Mouse (Mus musculus) monocyte, adult 2 months (primary cell): ENCODE results near the gene Slc12a3.

Source experiments
- DNase-seq, 2 experiments: peaks; one replicate each; pipeline ENCODE4 v3.0.0; 2022; ENCODE audit warnings: low spot score in 2 of 2, low read depth in 1 of 2

Gene Slc12a3

DNA sequence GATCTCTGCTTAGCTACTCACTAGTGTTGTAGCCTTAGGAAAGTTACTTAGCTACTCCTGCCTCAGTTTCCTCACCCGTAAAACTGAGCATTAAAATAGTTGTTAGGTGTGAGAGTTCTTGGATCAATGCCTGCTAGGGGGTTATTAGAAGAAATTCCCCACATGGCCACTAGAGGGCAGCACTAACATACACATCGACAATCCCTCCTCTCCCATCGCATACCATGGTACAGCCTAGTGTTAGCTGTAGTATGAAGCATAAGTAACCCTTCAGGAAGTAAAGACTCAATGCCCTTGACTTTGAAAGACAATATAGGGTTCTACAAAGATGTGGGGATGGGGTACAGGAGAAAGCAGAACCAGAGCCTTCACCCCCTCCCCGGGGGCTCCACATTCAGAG lies 1.7 kb downstream of the Slc12a3 start:
- DNase-seq: peak in 1 of 2 experiments; percentile 33

DNA sequence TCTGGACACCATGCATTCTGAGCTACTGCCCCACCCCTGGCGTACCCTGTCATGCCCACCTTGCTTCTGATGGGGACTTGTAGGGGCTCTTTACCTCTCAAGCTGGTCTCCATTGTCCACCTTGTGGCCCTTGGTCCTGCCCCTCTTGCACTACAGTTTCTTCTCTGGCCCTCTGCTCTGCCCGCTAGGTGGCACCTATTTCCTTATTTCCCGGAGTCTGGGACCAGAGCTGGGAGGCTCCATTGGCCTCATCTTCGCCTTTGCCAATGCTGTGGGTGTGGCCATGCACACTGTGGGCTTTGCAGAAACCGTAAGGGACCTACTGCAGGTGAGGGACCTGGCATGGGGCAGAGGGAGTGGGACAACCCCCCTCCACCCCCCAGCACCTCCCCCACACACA lies 4.3 kb downstream of the Slc12a3 start:
- DNase-seq: no peak

DNA sequence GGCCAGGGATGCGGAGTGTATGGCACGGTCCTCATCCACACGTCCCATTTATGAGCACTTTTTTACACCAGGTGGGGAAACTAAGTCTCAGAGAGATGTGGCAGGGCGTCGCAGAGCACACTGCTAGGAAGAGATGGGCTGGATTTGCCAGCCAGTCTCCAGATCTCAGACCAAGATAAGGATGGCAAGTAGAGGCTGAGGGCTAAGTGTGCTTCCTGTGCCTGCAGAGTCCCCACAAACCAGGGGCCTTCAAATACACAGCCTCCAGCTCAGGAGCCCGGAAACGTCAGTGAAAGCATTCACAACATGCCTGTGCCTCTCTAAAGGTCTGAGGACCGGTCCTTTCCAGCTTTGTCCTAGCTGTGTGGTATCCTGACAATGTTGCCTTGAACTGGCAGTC lies 8.6 kb downstream of the Slc12a3 start:
- no peak for DNase-seq

DNA sequence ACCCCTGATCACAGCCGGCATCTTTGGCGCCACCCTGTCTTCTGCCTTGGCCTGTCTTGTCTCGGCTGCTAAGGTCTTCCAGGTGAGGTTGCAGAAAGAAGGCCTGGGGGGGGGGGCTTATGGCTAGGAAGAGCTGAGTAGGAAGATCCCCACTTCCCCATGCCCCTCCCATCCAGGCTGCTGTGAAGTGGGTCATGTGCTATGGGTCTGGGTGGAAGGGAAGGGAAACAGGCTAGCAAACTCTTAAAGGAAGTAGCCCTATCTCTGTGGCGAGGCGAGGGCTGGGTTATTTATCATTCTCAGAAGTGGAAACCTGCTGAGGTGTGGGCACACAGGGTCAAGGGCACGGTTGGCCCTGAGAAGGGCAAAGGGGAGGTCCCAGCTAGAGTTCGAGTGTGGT lies 11.8 kb downstream of the Slc12a3 start:
- peak in 1 of 2 experiments; percentile 36 for DNase-seq

DNA sequence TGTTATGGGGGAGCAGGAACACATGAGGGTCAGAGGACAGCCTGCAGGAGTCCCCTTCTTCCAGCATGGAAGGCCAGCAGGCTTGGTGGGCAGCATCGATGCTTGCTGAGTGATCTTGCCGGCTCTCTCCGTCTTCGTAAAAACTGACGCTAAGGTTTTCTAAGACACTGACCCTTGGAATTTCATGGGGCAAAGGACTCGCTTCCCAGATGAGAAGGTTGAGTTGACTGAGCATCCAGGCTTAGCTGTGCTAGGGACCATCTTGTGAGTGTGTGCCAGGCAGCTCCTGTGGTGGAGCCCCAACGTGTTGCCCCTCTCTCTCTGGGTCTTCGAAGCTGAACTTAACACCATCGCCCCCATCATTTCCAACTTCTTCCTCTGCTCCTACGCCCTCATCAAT lies 13.7 kb downstream of the Slc12a3 start:
- no peak for DNase-seq

DNA sequence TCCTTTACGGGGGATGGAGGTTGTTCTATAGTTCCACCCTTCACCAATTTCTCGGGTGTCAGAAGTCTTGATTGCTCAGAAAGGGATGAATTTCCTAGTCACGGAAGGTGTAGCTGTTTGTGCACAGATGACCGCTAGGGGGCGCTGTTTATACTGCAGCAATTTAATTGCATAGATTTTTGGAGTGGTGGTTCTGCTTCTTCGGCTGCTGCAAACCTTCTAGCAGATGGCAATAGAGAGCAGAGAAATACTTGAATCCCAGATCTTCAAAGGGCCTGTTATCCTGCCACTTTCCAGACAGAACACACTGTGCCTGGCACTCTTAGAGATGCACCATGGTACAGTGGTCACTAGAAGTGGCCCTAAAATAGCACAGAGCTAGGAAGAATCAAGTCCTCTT lies 14.3 kb downstream of the Slc12a3 start:
- DNase-seq: peak in 1 of 2 experiments; percentile 70

DNA sequence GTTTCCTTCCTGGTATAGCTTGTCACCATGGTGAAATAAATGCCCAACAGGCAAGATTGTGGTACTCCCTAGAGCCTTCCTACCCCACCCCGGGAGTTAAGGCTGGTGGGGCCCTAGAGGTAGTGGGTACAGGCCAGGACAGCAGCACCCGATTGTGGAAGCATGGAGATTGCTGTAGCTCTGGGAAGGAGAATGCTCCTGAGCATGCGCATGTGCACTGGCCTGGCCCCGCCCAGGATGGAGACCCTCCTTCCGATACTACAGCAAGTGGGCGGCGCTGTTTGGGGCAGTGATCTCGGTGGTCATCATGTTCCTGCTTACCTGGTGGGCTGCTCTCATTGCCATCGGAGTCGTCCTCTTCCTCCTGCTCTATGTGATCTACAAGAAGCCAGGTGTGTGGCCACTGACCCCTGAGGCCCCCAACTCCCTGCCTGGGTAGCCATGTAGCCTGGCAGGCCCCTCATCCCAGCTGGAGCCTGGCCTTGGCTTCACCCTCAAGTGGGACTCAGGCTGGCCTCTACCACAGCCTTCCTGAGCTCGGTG lies 14.8 kb downstream of the Slc12a3 start:
- no peak for DNase-seq

DNA sequence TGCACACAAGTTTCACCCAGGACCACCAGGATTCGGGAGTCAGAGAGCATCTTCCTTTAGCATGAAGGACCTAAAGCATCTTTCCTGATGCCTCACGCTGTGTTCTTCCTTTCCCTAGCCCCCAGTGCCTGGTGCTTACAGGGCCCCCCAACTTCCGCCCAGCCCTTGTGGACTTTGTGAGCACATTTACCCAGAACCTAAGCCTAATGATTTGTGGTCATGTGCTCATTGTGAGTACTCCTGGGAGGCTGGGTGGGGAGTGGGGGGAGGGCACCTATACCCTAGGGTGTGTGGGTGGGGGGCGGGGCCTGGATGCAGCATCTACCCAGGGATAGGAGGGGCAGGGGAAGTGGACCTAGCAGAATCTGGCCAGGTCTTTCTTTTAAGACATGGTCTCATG lies 16.7 kb downstream of the Slc12a3 start:
- DNase-seq: no peak

DNA sequence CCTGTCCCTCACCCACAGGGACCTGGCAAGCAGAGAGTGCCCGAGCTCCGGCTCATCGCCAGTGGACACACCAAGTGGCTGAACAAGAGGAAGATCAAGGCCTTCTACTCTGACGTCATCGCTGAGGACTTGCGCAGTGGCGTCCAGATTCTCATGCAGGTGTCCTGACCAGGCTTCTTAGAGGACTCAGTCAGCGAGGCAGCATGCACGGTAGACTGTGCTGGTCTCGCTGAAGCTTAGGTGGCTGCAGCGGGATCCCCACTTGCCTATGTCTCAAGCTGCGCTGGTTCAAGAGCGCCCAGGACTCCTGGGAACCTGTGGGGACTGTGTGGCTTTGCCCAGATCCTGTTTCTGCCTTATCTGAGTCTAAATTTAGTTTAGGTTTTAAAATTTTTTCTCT lies 17.3 kb downstream of the Slc12a3 start:
- DNase-seq: no peak

DNA sequence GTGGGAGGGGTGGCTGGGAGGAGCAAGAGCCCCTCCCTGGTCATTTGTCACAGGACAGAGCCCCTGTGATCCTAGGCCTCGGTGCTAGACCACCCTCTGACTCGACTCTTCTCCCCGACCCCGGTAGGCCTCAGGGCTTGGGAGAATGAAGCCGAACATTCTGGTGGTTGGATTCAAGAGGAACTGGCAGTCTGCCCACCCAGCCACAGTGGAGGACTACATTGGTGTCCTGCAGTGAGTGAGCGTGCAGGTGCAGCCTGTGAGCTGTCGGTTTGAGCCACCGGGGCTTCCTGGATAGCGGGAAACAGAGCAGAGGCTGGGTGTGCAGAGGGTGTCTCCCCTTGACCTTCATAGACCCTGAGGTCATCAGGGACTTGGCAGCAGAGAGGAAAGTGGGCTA lies 19.4 kb downstream of the Slc12a3 start:
- no peak for DNase-seq

DNA sequence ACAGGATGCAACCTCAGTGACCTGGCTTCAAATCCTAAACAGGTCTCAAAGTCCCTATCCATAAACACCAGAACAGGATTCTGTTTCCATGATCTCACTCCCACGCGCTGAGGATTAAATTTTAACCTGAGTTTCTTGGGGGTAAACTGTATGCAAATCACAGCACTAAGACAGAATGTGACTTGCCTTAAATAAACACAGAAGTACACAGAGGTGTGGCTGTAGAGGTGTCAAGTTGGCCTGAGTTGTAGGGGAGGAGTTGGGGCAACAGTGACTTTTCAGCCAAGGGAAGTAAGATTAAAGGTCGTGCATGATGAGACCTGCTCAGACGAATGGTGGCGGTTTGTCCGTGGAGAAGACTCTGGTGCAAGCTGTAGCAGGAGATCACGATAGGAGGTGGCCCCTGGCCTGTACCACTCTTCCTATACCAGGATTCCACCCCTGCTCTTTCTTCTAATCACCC lies 25.1 kb downstream of the Slc12a3 start:
- DNase-seq: no peak

DNA sequence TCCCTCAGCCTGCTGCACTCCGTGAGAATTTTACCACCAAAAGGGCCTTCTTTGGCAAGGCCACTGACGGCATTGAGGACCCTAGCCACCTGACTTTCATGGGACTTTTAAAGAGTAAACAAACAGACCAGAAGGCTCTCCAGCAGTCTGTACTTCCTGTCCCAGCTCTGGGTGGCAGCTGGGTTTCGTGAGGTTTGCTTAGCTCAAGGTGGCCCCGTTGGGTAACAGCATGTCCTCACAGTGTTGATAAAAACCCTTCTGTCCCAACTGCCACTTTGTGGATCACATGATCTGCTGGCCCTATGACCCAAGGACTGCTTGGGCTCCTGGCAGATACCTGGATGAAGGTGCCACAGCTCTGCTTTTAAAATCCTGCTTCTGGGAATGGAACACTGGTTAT lies 25.6 kb downstream of the Slc12a3 start:
- DNase-seq: no peak

DNA sequence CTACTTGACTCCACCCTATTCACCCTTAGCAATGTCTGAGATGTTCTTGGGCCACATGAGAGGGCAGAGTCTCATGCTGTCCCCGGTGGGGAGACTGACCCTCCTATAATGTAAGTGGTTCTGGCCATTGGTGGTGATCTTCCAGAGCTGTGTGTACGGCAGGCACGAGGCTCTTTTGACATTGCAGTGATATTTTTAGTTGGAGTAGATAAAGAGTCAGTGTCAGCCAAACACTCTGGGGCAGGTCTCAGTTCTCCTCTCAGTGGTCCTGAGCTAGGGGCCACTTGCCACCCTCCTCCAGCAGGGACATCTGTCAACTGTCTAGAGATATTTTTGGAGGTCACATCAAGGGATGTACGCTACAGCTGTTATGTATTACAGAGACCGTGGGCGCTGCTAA lies 28.2 kb downstream of the Slc12a3 start:
- no peak for DNase-seq

DNA sequence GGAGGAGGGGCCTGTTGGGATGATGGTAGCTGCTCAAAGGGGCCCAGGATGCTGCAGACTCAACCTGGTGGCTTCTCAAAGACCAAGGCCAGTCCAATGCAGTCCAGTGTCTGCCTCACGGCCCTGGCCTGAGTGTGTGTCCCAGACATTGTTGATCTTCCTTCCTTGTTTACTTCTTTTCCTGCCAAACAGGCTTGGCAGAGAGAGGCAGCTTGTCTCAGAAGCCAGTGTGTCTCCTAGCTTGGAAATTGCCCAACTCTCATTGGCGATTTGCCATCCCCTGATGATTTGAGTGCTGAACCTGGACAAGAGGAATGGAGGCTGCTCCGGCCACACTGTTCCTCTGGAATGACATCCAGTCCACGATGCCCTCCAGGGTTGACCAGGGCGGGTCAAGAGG lies 29.5 kb downstream of the Slc12a3 start:
- no peak for DNase-seq

DNA sequence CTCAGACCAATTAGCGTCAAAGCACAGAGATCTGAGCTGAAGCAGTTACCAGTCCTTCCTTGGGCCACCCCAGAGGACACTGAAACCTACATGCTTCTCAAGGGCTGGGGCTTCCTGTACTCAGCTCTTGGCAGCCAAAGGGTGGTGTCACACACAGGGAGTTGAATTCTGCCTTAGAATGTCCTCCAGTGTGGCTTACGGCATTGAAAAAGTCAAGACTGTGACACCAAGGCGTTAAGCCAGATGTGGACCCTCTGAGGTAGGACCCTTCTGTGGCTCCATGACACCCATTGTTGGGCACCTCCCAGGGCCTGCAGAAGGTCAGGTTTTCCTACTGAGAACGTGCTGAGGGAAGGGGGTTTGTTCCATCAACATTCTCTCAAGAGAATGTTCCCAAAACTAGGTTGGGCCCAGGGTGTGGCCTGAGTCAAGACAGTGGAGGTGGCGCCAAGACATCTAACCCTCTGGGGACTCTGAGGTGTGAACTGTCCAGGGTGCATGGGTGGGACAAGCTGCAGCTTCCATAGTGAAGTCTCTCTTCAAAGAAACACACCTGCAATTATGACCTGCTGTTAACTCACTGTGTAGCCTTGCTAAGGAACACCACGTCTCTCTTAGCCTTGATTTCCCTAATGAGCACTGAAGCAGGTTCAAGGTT lies 32.9 kb downstream of the Slc12a3 start:
- no peak for DNase-seq

DNA sequence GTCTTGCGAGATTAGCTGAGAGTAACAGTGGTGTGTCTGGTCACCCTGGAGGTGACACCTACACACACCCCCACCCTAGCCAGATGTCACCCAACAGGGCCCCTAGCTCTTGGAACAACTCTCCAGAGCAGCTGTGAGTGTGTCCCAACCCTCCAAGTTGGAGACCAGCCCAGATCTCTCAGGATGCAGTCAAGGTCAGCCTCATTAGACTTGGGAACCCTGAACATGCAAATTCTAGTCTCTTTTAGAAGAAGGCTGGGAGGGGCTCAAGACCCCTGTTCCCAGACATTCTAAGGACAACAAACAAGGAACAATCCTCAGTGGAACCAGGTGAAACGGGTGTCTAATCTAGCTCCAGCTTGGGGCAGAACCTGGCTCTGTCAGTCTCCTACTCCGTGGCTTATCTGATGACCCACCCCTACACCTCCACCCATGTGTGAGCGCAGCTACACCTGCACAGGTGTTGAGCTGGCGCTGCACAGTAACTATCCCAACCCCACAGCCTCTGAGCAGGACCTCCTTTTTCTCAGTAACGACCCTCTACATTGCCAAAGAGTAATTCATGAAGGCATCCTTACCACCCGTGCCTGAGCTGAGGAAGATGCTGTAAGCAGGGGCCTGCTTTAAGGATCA lies 33.7 kb downstream of the Slc12a3 start:
- no peak for DNase-seq

DNA sequence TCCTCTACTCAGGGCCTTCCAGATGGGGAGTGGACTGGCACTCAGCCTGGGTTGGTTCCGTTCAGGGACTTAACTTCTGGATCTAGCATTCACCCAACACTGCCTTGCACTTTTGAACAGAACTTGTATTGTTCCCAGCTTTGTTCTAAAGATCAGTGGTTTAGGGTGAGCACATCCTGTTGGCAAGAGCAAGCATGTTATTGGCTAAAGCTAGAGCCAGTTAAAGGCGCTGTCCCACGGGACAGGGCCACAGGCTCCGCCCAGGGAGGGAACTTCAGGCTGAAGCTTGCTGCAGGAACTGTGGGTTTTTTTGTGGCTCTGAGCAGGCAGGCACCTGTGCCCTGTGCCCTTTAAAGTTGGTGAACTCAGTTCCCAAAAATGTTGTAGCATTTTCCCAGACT lies 34.3 kb downstream of the Slc12a3 start:
- DNase-seq: peak in 1 of 2 experiments; percentile 69

DNA sequence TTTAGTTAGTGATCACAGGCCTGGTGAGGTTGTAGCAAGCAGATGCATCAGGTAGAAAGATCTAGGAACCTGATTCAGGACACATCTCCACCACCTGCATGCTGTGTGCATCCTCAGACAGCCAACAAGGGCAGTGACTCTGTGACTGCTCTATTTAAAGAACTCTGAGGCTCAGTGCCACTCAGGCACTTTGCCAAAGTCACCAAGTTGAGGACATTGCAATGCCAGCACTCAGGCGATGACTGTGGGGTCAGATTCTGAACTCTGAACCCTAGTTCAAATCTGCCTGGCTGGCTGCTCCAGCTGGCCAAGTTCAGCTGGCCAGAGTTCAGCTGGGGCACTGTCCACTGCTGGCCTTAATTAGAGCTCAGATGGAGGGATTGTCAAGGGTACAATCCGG lies 34.9 kb downstream of the Slc12a3 start:
- DNase-seq: no peak

DNA sequence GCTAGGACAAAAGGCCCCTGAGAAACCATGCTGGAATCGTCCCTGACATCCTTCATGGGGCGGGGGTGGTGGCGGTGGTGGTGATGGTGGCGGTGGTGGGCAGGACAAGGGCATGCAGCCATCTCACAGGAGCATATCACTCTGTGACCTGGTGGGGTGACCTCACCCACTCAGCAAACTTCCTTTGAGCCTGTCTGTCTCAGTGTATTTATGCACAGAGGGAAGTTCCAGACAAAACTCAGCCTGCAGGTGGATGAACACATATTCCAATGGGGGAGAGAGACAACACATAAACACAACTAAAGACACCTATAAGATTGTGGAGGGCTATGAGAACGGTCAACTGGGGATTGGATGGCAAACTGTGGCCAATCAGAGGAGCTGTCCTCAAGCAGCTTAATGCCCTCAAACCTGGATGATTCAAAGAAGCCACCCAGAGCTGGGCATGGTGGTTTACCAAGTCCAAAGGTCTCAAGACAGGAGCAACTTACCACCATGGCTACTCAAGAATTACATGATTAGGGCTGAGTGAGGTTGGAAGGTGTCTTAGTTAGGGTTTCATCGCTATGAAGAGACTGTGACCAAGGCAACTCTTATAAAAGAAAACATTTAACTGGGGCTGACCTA lies 35.8 kb downstream of the Slc12a3 start:
- no peak for DNase-seq

DNA sequence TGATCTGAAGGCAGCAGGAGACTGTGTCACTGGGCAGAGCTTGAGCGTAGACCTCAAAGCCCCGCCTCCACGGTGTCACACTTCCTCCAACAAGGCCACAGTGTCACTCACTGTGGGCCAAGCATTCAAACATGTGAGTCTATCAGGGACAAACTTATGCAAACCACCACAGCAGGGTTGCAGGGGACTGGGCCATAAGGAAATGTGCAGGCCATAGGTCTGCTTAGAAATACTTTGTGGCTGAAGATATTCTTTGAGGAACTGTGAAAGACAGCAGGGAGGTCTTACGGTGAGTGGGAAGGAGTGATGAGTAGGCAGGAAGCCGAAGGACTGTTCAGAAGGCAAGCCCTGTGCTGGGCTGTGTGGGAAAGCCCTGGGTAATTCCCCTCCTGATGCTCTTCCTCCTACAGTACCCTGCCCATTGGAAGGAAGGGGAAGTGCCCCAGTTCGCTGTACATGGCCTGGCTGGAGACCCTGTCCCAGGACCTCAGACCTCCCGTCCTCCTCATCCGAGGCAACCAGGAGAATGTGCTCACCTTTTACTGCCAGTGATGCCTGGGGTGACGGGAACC lies 36.5 kb downstream of the Slc12a3 start:
- peak; percentile 81 to 84 for DNase-seq

DNA sequence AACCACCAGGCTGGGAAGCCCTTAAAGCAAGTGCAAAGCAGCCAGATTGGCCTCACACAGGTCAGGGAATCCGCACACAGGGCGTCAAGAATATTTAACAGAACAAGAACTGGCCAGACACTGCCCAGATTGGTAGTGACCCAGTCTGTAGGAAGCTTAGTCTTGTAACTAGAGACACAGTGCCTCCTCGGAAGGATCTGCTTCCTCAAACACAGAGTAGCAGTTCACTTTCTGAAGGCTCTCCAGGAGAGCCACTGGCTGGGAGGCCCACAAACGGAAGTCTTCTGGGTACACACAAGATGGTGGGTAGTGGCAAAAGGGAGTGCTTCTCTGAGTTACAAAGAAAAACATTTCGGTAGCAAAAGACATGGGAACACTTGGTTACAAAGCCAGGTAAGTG lies 41.8 kb downstream of the Slc12a3 start:
- peak in 1 of 2 experiments; percentile 51 for DNase-seq
